Mouse (Mus musculus) heart, adult 9 months (tissue): ENCODE measurements at regions not wholly inside any gene's neighbourhood (a gene's known extent, or its start where the extent isn't known, plus 50 kb on each side); places are given as distances from the start of the nearest gene placed in this dataset.

Experiments
- DNase-seq, 2 experiments: peaks; one replicate each; pipeline ENCODE4 v3.0.0; 2022; ENCODE audit warnings: low spot score in 2 of 2

DNA sequence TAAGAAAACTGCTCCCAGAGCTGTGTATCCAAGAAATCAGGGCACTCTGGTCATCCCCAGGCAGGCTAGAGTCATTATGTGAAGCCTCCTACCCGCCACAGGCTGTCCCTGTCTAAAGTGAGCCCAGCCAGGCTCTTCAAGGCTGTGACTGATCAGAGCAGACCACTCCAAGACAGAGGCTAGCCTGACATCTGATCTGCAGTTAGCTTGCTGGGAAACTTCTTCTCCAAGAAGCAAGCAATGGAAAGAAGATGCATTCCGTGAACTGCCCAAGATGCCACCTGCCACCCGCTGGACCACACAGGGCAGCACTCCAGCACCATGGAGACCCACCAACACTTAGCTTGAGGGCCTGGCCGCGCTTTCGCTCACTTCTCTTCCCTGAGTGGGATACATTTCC is 323.2 kb downstream of the Wdr11 start:
- DNase-seq = no peak

- no peak for DNase-seq
Observed at GRCm38 (mm10) chr7:129918240-129919200, 326.9 kb downstream of the Wdr11 start.

DNA sequence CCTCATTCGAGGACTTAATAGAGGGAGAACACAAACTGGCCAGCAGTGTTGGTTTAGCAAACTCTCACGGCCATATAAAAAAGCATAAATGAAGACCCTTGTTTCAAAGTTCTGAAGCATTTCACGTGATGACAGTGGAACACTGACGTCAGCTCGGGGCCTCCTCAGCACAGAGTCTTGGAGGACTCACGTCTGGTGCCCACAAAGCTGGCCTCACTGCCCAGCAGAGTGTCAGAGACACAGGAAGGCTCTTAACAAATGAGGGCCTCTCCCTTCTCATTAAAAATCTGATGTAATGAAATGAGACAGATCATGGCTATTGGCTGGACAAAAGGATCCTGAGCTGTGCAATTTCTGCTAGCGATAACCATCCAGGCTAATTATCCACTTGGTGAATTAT is 330.6 kb downstream of the Wdr11 start:
- DNase-seq = no peak

GRCm38 (mm10) chr7:129936731-129937130 is 345.1 kb downstream of the Wdr11 start:
- DNase-seq = no peak

GRCm38 (mm10) chr7:129937715-129938114 is 346.1 kb downstream of the Wdr11 start:
- no peak for DNase-seq

DNA sequence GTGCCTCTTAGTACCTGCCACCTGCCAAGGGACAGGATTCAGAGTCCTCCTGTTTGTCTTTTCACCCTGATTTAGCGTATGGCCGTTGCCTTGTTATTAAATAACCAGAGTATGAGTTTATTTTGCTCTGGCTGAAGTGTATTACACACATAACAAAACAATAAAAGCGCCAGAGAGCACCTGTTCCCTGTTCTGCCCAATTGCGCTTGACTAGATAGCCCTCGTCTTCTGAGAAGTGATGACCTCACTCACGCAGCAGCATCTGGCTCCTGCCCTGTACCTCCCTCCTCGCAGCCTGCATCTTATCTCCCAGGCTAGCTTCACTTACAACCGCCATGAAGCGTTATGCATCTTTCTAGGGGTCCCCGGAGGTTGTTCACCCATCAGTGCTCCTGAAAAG is 346.5 kb downstream of the Wdr11 start:
- DNase-seq = no peak

DNA sequence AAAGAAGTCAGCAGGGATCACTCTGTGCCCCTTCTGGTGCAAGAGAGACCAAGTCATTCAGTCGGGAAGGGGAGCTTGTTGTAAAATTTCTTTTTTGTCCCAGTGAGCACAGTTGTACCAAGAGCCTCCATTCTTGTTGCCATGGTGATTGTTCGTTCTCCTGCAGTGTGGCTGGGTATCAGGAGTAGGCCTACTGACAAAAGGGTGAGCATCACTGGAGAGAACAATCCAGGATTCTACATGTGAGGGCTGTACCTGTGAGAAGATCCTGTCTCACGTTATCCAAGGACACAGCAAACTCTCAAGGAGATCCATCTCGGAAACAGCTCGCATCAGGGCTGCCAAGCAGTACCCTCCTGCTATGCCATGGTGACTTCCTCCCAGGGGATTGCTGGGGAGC is 347.6 kb downstream of the Wdr11 start:
- DNase-seq = no peak

- no peak for DNase-seq
Observed at GRCm38 (mm10) chr7:129941311-129942029, 349.8 kb downstream of the Wdr11 start.

DNA sequence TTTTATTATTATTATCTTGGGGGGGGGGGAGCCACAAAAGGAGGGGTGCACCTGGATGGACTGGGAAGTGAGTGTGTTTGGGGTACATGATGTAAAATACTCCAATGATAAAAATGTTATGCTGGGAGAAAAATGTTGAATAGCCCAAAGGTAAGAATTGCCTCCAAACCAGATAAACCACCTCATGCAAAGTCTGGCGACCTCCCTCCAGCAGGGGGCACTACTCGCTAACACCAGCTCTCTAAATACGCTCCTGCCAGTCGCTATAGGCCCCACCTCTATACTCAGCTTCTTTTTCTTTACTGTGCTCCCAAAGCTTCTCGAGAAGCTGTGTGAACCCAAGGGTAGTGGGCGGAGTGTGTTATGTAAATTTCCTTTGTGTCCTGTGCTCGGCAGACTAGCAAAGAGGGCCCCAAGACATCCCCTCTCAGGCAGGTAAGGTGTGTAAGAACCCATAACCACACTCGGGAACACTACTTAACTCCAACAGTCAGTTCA is 357.0 kb downstream of the Wdr11 start:
- DNase-seq = no peak

DNA sequence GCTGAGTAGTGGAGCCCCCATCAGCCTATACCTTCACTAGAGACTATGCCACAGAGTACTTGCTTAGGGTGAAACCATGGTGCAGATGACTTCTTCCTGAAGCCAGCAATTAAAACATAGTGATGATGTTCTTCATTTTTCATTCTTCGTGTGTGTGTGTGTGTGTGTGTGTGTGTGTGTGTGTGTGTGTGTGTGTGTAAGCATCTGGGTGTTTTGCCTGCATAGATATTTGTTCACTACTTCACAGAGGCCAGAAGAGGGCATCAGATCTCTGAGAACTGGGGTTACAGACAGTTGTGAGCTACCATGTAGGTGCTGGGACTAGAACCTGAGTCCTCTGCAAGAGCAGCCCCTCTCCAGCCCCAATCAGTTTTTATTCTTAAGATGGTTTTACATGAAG is 358.8 kb downstream of the Wdr11 start:
- DNase-seq = no peak

DNA sequence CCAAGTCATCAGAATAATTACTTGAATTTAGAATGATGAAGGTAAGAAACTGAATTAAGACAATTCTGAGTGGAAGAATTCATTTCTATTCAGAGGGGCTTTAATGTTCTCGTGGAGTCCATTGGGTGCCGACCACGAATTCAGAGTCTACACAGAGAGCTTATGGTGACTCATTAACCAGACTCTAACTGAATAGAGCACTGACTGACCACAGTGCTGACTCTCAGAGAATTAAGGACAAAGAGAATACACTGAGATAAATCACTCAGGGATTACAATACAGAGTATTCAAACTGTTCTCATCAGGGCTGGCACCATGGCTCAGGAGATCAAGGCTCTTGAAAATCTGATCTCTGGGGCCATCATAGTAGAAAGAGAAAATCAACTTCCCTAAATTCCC is 366.7 kb downstream of the Wdr11 start:
- no peak for DNase-seq

DNA sequence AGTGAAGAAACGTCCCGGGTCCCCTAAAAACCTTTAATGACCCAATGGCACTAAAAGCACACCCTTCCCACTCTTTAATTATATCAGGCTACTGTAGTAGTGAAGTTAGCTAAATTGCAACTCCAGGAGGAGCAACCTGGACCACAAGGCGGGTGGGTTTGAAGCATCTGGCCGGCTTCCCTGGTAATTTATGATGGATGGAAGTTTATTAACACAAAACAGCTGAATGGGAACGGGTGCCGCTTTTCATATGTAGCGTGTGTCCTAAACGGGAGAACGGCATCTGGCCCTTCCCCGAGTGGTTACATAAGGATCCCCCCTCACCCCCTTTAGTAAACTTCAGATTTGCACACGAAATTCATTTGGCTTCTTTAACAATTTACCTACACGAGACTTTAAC is 370.9 kb downstream of the Wdr11 start:
- no peak for DNase-seq

GRCm38 (mm10) chr7:129964192-129964591 is 372.5 kb downstream of the Wdr11 start:
- DNase-seq = no peak

DNA sequence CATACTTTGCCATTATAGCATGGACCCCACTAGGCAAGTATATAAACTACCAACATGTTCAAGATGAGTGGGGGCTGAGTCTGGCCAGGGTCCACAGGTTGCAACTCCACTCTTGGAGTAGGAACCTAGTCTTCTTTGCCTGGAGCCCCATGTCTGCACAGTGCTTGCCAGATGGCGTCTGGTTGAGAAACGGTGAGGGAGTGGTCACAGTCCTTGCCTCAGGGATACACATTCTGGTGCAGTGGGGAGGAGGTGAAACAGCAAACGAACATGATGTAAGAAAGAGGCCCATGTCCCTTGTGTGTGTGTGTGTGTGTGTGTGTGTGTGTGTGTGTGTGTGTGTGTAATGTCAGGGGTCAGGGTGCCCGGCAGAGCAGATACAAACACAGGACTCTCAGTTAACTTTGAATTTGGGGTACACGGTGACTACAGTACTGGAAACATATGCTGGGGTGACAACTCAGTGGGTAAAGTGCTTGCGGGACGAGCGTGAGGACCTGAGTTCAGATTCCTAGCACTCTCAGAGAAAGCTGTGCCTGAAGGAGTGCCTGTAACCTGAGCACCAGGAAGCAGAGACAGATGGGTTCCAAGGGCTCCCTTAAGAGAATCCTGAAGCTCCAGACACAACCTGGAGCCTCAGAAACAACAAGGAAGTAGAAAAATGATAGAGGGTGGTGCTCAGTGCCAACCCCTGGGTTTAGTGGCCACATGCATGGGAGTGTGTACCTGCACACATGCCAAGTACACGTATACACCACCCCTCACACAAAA is 373.8 kb downstream of the Wdr11 start:
- no peak for DNase-seq

- DNase-seq = no peak
Observed at GRCm38 (mm10) chr7:129966771-129967170, 375.1 kb downstream of the Wdr11 start.

- no peak for DNase-seq
Observed at GRCm38 (mm10) chr7:129970201-129970600, 378.5 kb downstream of the Wdr11 start.

GRCm38 (mm10) chr7:129974206-129974605 is 382.5 kb downstream of the Wdr11 start:
- DNase-seq = no peak

DNA sequence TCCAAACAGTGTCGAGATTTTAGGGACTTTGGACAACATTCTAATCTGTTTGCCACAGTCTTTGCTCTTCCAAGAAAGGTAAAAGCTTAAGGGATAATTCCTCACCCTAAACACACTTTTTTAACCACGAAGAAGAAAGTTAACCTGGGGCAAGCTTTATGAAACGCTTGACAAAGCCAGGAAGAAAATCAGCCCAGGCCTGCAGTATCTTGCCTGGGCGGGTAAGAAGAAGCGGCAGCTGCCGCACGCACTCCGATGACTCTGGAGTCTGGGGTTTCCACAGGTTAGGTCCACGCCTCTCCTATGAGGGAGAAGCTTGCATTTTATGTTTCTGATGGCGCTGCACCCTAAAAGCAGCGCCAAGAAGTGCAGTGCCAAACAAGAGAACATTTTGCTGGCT is 383.2 kb downstream of the Wdr11 start:
- no peak for DNase-seq

DNA sequence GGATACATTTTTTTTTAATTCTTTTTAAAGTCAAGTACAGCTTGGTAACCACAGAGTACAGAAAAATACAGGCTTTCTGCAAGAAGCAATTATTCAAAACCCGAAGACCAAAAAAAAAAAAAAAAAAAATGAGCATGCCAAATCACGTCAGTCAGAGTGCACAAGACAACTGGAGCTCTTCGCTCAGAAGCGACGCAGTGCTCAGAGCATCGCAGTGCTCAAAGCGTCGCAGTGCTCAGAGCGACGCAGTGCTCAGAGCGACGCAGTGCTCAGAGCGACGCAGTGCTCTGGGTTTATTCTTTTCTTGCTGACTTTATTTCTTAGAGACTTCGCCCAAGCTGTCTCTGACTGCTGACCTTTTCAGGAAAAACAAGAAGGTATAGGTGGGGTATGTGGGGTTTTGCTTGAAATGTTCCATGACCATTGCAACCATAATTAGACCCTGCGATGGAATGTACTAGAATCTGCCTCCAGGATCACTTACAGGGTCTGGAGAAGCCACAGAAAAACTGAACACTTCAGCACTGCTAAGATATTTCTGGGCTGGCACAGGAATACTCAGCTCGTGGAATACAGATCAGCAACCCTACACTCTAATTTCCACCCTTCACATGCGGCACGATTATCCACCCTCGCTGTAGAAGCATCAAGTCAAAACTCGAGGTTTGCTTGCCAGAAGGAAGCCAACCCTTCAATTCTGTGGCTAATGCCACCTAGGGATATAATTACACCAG is 384.3 kb downstream of the Wdr11 start:
- DNase-seq = no peak

- no peak for DNase-seq
Observed at GRCm38 (mm10) chr7:129978576-129978975, 386.9 kb downstream of the Wdr11 start.

DNA sequence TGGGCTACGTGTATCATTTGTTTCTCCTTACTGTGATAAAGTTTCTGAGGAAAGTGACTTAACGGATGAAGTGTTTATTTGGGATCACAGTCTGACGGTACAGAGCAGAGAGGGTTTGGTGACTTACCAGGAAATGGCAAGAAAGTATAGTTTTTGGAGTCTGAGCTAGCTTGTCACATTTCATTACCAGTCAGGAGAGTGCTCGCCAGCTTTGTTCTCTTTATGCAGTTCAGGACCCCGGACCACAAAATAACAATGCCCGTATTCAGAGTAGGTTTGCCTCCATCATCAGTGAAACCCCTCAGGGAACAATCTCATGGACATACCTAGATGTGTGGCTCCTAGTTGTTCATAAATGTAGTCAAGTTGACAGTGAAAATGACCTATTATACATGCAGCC is 387.7 kb downstream of the Wdr11 start:
- DNase-seq = no peak
